Mouse (Mus musculus): ENCODE data around the gene Plekho1.

GRCm38 (mm10) chr3:95992990-95993603 is 2.7 kb downstream of the Plekho1 start:
- TF ChIP-seq CTCF (IDR thresholded peaks at IDR 0.05; ENCODE audit: low read depth) (no peak), EP300 (optimal IDR thresholded peaks at IDR 0.05) (no peak)
